Mouse (Mus musculus): ENCODE measurements around the gene Tfr2. TPM values are rescaled to one million over a fixed set of nuclear protein-coding genes. Genes with fewer than 3 reads are reported as not detected.

Gene Tfr2
- polyA plus RNA-seq, 2 experiments, result 37.6 to 45.7 TPM

DNA sequence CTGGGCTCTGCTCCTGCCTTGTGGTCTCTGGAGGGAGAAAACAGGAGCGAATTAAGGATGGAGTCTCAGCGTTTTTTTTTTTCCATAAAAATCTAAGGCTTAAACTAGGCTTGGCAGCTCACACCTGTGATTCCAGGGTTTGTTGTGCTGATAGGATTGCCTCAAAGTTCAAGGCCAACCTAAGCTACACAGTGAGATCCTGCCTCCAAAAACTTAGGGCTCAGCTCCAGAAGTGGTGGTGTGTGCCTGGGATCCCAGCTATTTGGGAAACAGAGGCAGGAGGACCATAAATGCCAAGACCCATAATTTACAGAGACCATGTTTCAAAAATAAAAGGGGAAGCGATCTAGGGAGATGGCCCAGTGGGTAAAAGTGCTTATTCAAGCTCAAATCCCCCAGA is 39.7 kb downstream of the Tfr2 start:
- TF ChIP-seq EP300 (IDR thresholded peaks at IDR 0.05; ENCODE audit: low read depth) (no peak), CTCF (IDR thresholded peaks at IDR 0.05; ENCODE audit: low read depth) (no peak)
- no peak overlapping the region for H3K9ac ChIP-seq (replicated peaks)
- H3K4me2 ChIP-seq (ENCODE audit: low read depth), result no peak overlapping the region
- H3K36me3 ChIP-seq (replicated peaks; ENCODE audit: control insufficient read depth, insufficient read depth, low read depth), result no peaks in the 10 kb centered on the region
- H3K4me3 ChIP-seq (ENCODE audit: insufficient read depth in 1 of 2, low read depth in 2 of 2, low read length in 2 of 2), result no peak overlapping the region
- H3K27ac ChIP-seq, result no peak overlapping the region
- DNase-seq (ENCODE audit: low read depth in 3 of 3, low spot score in 3 of 3) (no peak), ATAC-seq (ENCODE audit: insufficient read depth) (no peak)
- H3K9me3 ChIP-seq (ENCODE audit: control insufficient read depth, low read length), result no peaks in the 10 kb centered on the region
- 70% methylated on average over 3 of the region's 3 CpGs for WGBS (ENCODE audit: insufficient replicate concordance)
- H3K4me1 ChIP-seq (replicated peaks; ENCODE audit: control insufficient read depth in 2 of 2, insufficient read depth in 2 of 2, low read length in 1 of 2), result peaks cover 12 to 14% of the 10 kb centered on the region in 2 experiments
- no peaks in the 10 kb centered on the region for H3K27me3 ChIP-seq (ENCODE audit: control insufficient read depth, insufficient read depth, low read length)

DNA sequence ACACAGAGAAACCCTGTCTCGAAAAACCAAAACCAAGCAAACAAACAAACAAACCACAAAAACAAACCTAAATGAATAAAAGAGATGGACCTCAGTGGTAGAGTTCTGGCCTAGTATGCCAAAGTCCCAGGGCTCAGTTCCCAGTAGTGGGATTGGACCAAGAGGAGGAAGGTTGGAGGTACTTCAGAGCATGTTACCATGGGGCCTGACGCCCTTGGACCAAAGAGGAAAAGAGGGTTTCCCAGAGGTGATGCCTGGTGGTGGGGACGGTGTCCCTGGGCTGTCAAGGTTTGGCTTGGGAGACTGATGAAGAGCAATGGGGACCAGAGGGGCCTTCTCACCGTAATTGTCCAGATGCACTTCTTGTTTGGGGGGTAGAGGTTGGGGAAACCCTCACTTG is 40.4 kb downstream of the Tfr2 start:
- Histone ChIP-seq H3K36me3 (replicated peaks; ENCODE audit: control insufficient read depth, insufficient read depth, low read depth) (no peaks in the 10 kb centered on the region), H3K4me3 (ENCODE audit: insufficient read depth in 1 of 2, low read depth in 2 of 2, low read length in 2 of 2) (peak overlapping the region in 1 of 2 experiments; percentile 29; a peak in 2 of 4 replicates), H3K27me3 (ENCODE audit: control insufficient read depth, insufficient read depth, low read length) (no peaks in the 10 kb centered on the region), H3K9me3 (ENCODE audit: control insufficient read depth, low read length) (no peaks in the 10 kb centered on the region), H3K4me2 (ENCODE audit: low read depth) (no peak overlapping the region; the same call in 1 of the 2 replicates), H3K4me1 (replicated peaks; ENCODE audit: control insufficient read depth in 2 of 2, insufficient read depth in 2 of 2, low read length in 1 of 2) (peaks cover 10 to 11% of the 10 kb centered on the region in 2 experiments), H3K27ac (no peak overlapping the region), H3K9ac (replicated peaks) (no peak overlapping the region)
- no peak for DNase-seq (ENCODE audit: low read depth in 3 of 3, low spot score in 3 of 3)
- no peak for TF ChIP-seq CTCF (IDR thresholded peaks at IDR 0.05; ENCODE audit: low read depth)
- no peak for TF ChIP-seq EP300 (IDR thresholded peaks at IDR 0.05; ENCODE audit: low read depth)
- WGBS (ENCODE audit: insufficient replicate concordance), result 71% methylated on average over 4 of the region's 4 CpGs
- no peak for ATAC-seq (ENCODE audit: insufficient read depth)

GRCm38 (mm10) chr5:137610548-137611244 is 41.1 kb downstream of the Tfr2 start:
- Histone ChIP-seq H3K9ac (replicated peaks) (no peak overlapping the region), H3K4me3 (ENCODE audit: insufficient read depth in 1 of 2, low read depth in 2 of 2, low read length in 2 of 2) (peak overlapping the region in 1 of 2 experiments; percentile 29; a peak in 2 of 4 replicates), H3K36me3 (replicated peaks; ENCODE audit: control insufficient read depth, insufficient read depth, low read depth) (no peaks in the 10 kb centered on the region)

DNA sequence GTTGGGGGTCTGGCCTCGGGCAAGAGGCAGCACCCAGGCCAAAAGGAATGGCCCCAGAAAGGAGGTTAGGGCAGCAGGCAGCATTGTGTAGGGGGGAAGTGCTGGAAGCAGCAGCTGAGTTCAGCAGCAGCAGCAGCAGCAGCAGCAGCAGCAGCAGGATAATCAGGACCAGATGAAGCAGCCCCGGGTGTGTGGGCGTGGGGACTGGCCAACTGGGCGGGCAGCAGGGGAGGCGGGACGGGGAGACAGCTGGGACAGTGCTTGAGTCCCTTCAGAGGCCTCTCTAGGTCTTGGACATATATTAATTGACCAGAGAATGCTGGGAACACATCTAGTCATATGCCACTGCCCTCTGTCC is 41.6 kb downstream of the Tfr2 start:
- no peaks in the 10 kb centered on the region for H3K9me3 ChIP-seq (ENCODE audit: control insufficient read depth, low read length)
- H3K4me2 ChIP-seq (ENCODE audit: low read depth), result peak overlapping the region; percentile 27
- no peaks in the 10 kb centered on the region for H3K36me3 ChIP-seq (replicated peaks; ENCODE audit: control insufficient read depth, insufficient read depth, low read depth)
- H3K27ac ChIP-seq, result no peak overlapping the region
- WGBS (ENCODE audit: insufficient replicate concordance), result 31% methylated on average over 6 of the region's 6 CpGs
- H3K27me3 ChIP-seq (ENCODE audit: control insufficient read depth, insufficient read depth, low read length), result no peaks in the 10 kb centered on the region
- no peak overlapping the region for H3K9ac ChIP-seq (replicated peaks)
- H3K4me3 ChIP-seq (ENCODE audit: insufficient read depth in 1 of 2, low read depth in 2 of 2, low read length in 2 of 2), result no peak overlapping the region
- no peak for DNase-seq (ENCODE audit: low read depth in 3 of 3, low spot score in 3 of 3)
- TF ChIP-seq CTCF (IDR thresholded peaks at IDR 0.05; ENCODE audit: low read depth) (no peak), EP300 (IDR thresholded peaks at IDR 0.05; ENCODE audit: low read depth) (no peak)
- no peak for ATAC-seq (ENCODE audit: insufficient read depth)
- H3K4me1 ChIP-seq (replicated peaks; ENCODE audit: control insufficient read depth in 2 of 2, insufficient read depth in 2 of 2, low read length in 1 of 2), result peaks cover under 1 to 5% of the 10 kb centered on the region in 2 experiments; a peak in 3 of 4 replicates

More at GRCm38 (mm10) chr5:137610548-137611244, 41.1 kb downstream of the Tfr2 start:
- H3K27ac ChIP-seq, result no peak overlapping the region
- WGBS (ENCODE audit: insufficient replicate concordance), result 32% methylated on average over 12 of the region's 12 CpGs
- no peaks in the 10 kb centered on the region for H3K9me3 ChIP-seq (ENCODE audit: control insufficient read depth, low read length)
- peaks cover 4 to 5% of the 10 kb centered on the region in 2 experiments; a peak in 3 of 4 replicates for H3K4me1 ChIP-seq (replicated peaks; ENCODE audit: control insufficient read depth in 2 of 2, insufficient read depth in 2 of 2, low read length in 1 of 2)
- no peak for ATAC-seq (ENCODE audit: insufficient read depth)
- H3K27me3 ChIP-seq (ENCODE audit: control insufficient read depth, insufficient read depth, low read length), result no peaks in the 10 kb centered on the region
- TF ChIP-seq EP300 (IDR thresholded peaks at IDR 0.05; ENCODE audit: low read depth), result no peak
- no peak for TF ChIP-seq CTCF (IDR thresholded peaks at IDR 0.05; ENCODE audit: low read depth)
- DNase-seq (ENCODE audit: low read depth in 3 of 3, low spot score in 3 of 3), result no peak
- peak overlapping the region; percentile 27 for H3K4me2 ChIP-seq (ENCODE audit: low read depth)

DNA sequence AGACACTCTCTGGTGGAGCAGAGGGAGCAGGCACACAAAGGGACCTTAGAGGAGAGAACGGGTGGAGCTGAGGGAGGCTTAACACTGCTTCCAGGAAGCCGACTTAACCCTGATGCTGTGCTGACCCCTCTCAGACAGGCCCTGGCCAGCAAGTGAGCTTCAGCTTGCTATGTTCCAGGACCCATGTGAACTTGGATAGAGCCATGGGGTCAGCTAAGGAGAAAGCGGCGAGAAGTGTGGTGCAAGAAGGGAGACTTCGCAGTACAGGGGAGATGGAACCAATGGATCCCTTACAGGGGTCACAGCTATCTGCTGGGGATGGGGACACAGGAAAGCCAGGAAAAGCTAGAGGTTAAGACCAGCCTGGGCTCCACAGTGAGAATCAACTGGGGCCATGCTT is 43.4 kb downstream of the Tfr2 start:
- no peak overlapping the region for H3K4me2 ChIP-seq (ENCODE audit: low read depth)
- ATAC-seq (ENCODE audit: insufficient read depth) (no peak), DNase-seq (ENCODE audit: low read depth in 3 of 3, low spot score in 3 of 3) (no peak)
- H3K27me3 ChIP-seq (ENCODE audit: control insufficient read depth, insufficient read depth, low read length), result no peaks in the 10 kb centered on the region; the same call in 1 of the 2 replicates
- TF ChIP-seq EP300 (IDR thresholded peaks at IDR 0.05; ENCODE audit: low read depth), result no peak
- no peak overlapping the region for H3K4me3 ChIP-seq (ENCODE audit: insufficient read depth in 1 of 2, low read depth in 2 of 2, low read length in 2 of 2)
- H3K4me1 ChIP-seq (replicated peaks; ENCODE audit: control insufficient read depth in 2 of 2, insufficient read depth in 2 of 2, low read length in 1 of 2), result peaks cover 0 to 5% of the 10 kb centered on the region in 2 experiments; a peak in 2 of 4 replicates
- 68% methylated on average over 5 of the region's 5 CpGs for WGBS (ENCODE audit: insufficient replicate concordance)
- H3K9ac ChIP-seq (replicated peaks), result no peak overlapping the region
- no peak overlapping the region for H3K27ac ChIP-seq
- no peaks in the 10 kb centered on the region for H3K9me3 ChIP-seq (ENCODE audit: control insufficient read depth, low read length)
- no peaks in the 10 kb centered on the region for H3K36me3 ChIP-seq (replicated peaks; ENCODE audit: control insufficient read depth, insufficient read depth, low read depth)
